Mouse (Mus musculus): ENCODE data around the gene Pcdh9.

Gene Pcdh9

DNA sequence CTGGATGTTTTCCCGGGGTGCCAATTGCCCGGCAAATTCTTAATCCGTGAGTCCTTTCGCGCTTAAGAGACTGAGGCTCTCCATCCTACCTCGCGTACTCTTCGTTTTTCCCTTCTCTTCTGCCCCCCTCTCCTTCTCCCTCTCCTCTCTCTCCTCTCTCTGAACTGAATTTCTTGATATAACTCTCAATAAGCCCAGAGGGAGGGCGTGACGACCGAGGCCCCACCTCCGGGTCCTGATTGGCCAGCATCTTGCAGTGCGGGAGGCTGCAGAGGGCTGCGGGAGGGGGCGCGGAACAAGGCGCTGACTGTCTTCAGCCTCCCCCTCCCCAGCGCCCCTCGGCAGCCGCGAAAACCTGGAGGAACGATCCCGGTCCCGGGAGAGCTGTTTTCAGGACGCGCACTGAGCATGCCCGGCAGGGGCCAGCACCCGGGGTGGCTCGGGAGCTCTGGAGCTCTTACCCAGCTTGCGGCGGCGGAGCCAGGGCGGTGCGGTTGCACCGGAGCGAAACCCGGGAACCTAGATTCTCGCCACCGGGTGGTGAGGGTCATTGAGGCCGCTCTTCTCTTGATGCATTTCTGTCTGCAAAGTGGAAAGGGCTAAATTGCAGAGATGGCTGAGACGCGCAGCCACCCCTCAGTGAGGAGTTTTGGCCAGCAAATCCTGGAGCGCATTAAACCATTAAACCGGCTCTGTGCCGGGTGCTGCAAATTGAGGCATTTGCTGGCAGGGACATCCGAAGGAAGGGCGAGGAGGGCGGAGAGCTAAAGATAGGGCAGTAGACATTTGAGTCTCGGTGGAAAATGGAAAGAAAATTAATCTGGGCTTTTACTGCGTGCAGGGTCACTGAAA is at the start of gene Pcdh9:
Pcdh9 (minus strand) TSS at position 161 of the 852 bp plus-strand sequence.
- ATAC-seq (ENCODE audit: low TSS enrichment): peak; percentile 79

DNA sequence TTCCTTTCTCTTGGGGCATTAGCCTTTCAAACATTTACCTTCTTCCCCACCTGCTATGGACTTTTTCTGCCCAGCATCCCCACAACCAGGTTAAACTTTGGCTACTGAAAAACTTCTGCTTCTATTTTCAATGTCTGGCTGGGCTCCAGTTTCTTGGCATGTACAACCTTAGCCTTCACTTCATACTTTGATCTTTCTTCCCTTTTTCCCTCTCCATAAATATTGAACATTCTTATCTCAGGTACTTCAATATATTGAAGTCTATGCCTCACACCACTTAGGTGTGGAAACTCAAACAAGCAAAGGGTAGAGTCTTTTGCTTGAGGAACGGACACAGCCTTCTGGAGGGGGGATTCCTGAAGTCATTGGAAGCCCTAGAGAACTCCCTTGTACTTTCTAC is 16.4 kb upstream of the Pcdh9 start:
- no peak for ATAC-seq (ENCODE audit: low TSS enrichment)

DNA sequence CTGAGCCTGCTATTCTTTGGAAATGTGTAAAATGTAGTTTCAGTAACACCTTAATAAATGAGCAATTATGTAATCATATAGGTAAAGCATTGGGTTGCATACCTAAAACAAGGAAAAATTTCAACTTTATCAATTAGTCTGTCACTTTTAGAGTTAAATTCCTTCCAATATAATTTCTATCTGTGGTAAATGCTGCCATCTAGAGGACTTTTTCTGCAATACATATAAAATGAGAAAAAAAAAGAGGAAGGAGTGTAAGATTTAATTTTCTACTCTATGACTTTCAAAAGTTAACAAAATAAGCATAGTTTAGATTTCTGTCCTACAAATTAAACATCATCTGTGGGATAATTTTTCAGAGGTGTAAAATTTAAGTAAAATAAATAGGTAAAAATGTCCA is 8.1 kb upstream of the Pcdh9 start:
- ATAC-seq (ENCODE audit: low TSS enrichment): no peak

DNA sequence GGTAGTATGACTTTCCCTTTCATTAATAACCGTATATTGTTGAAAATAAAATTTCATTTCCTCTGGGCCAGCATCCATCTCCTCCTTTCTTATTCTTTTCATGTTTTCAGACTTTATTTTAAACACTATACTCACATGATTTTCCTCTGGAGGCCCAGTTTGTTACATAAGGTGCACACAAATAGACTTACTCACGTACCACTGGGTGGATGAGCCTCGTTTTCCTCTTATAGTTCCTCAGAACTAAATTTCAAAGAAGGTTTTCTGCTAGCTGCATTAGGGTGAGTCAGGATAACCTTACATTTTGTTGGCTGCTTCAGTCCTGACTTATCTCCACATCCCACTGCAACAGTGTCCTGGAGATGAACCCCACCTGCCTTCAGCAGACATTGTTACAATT is 4.7 kb upstream of the Pcdh9 start:
- ATAC-seq (ENCODE audit: low TSS enrichment): peak; percentile 41

DNA sequence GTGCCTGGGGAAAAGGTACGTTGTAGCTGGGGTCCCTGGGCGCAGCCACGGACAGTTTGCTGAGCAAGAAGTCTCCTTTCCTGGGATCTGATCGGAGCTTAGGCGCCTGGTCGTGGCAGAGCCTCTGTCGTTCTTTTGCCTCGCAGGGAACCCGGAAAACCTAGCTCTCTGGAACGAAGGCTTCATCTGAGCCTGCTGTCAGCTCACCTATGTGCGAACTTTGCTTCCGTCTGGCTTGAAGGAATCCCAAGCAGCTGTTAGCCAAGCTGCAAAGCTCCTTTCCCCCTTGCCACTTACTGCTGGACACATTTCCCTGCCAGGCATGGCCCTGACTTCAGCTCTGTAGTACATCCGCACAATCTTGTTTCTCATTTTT is 880 bp upstream of the Pcdh9 start:
- ATAC-seq (ENCODE audit: low TSS enrichment): peak; percentile 14

DNA sequence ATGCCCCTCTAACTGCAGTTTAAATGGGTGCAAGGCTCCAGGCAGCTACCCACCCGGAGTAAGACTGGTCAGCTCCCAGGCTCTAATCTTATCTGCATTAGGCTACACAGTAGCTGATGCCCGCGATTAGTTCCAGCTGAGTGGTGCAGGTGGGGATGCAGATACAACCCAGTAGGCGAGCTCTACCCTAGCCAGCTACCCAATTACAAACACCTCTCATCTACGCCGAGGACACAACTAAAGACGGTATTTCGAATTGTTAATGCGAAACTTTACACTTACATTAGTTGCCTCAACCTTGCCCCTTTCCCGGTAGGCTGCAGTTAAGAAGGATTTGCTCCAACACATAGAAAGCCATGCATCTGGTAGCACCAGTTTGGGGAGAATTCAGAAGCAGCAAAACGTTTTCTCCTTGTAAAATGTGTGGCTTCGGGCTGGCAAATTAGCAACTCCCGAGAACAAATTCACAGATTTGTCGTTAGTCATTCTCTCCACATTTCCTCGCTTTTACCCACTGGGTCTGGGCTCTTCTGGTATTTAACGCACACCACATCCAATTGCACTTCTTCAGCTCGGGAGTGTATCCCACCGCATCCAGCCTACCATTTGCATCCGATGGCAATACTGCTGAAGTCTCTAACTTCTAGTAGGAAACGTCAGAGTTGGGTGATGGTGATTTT is 500 bp downstream of the Pcdh9 start:
- peak; percentile 21 for ATAC-seq (ENCODE audit: low TSS enrichment)

DNA sequence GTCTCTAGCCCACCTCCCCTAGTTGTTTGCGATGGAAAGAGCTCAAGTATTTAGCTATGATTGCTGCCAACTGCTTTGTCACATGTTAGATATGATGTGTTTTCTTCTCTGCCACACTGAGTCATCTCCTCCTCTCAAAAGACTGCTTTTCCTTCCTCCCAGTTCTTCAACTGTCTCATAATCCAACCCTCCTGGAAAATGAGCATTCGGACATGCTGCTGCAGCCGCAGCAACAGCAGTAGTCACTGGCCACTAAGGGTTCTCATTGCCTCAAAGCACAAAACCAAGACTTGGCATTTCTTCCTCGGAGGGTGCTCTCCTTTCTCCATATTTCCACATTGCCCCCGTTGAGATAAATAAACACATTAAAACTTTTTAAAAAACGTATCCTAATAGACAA is 1.2 kb downstream of the Pcdh9 start:
- 0 out of 2 replicates have a peak, but pooled peaks have one; percentile 10 for ATAC-seq (ENCODE audit: low TSS enrichment)

DNA sequence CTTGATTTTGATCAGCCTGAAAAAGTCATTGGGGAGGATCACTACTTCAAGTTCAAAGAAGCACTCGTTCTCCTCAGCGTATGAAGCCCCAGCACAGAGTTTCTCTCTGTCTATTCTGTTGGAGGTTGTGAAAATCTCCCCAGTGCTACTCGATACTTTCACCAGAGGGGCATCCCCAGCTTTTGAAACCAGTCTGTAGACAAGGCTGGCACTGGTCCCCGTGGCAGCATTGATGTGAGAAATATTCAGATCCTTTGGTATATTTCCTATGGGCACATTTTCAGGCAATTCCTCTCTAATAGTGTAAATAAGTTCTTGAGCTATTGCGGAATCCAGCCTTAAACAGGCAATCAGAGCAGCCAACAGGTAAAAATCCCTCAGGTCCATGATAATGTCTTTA is 2.1 kb downstream of the Pcdh9 start:
- no peak for ATAC-seq (ENCODE audit: low TSS enrichment)

DNA sequence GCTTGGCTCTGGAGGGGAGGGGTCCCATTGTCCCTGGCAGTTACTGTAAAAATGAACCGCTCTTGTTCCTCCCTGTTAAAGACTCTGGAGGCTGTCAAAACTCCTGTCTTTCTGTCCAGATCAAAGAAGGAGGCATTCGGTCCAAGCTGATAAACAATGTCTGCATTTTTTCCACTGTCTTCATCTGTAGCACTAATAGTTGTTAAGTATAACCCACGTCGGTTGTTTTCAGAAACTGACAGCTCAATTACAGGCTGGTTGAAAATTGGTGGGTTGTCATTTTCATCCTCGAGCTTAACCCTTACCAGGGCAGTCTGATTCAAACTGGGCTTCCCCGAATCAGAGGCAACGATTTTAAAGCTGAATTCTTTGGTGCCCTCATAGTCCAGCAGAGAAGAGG is 3.4 kb downstream of the Pcdh9 start:
- ATAC-seq (ENCODE audit: low TSS enrichment): no peak

DNA sequence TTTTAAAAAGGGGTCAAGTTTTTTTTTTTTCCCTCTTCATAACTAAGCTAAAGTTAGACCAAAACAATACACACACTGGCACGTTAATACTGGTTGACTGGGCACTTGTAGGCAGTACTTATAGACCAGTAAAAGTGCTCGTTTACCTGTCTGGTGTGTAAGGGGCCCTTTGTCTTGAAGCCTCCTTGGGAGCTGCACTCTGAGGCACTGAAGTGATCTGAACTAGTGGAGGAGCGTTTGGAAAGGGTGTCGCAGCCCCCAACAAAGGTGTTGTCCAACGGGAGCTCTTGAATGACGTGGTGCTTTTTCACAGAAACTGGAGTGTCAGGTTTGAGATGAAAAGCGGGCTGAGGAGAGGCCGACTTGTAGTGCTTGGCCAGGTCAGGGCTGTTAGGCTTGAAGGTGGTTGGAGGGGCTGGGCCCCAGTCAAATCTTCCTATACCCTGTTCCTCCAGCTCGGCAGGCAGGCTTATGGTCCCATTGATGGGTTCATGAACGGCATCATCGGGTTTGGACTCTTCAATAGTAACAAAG is 4.9 kb downstream of the Pcdh9 start:
- no peak for ATAC-seq (ENCODE audit: low TSS enrichment)

DNA sequence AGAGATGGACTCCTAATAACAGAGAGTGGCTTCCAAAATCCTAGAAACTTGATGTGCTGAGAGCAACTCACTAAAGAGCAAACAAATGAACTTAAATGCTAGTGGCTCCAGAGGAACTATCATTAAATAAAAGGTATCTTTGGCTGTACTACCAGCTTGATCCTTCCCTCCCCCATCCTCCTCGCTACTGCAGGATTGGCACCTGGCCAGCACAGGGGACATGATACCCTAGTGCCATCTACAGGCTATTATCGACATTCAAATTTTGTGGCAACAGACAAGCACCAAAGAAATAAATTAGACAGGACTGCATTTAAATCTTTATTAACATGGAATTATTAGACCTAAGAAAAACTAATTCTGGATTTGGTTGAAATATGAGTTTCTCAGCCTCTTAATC is 6.0 kb downstream of the Pcdh9 start:
- 0 out of 2 replicates have a peak, but pooled peaks have one; percentile 14 for ATAC-seq (ENCODE audit: low TSS enrichment)

DNA sequence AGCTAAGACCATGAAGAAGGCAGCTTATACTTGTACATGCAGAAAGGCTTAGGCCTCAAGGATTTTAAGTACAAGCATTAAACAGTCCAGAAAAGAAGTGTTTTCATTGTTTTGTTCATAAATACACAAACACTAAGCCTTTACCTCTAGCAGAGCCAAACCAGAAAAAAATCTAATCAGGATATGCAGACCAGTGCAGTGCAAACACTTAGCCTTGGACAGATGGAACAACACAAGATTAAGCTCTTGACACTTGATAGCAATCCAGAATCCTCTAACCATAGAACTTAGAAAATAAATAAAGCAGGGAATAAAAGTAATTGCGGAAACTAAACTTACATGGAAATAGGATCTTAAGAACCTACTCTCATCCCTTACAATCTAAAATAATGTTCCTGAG is 10.4 kb downstream of the Pcdh9 start:
- no peak for ATAC-seq (ENCODE audit: low TSS enrichment)

DNA sequence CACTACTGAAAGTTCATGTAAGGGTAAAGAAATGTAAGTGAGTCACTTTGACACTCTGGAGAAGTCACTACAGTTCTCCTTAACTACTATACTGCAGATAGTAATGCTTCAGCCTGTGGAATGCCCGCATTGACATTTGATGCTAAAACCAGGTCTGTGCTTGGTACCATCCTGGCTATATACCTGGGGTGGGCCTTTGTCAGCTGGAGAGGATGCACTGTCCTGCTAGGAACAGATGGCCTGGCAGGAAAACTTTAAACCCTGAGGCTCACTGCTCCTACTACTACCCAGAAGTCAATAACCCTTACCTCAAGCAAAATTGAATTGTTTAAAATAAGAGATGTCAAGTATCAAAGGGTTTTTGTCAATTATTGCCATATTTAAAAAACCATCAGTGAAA is 14.5 kb downstream of the Pcdh9 start:
- ATAC-seq (ENCODE audit: low TSS enrichment): no peak

DNA sequence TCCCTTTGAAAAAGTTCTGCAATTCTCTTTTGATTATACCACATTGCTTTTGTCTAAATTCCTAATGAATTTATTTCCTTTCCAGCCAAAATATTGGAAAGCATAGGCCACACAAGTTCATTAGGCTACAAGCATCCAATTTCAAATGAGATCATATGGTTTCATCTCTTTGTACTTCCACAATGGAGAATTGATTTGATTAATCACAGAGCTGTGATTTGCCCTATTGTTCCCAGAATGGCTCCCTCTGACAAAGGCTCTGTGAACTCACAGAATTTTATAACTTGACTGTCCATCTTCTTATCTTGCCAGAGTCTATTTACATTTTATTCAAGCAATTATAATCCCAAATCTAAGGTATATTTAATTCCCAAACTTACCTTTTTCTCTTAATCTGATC is 22.3 kb downstream of the Pcdh9 start:
- no peak for ATAC-seq (ENCODE audit: low TSS enrichment)

DNA sequence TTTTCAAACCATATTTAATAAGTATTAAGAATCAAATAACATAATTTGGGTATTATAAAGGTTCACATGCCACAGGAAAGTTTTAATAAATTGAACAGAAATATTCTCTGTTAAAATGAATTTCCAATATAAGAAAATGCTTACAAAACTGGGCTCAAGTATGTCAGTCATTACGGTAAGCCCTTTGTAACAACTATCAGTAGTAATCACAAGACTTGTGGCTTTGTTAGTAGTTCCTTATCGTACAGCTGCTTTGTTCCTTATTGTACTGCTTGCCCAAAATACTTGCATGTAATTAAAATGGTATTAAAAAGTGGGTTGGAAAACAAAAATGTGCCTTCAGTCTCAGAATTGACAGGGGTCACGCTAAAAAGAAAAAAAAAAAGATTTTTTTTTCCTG is 32.4 kb downstream of the Pcdh9 start:
- no peak for ATAC-seq (ENCODE audit: low TSS enrichment)

DNA sequence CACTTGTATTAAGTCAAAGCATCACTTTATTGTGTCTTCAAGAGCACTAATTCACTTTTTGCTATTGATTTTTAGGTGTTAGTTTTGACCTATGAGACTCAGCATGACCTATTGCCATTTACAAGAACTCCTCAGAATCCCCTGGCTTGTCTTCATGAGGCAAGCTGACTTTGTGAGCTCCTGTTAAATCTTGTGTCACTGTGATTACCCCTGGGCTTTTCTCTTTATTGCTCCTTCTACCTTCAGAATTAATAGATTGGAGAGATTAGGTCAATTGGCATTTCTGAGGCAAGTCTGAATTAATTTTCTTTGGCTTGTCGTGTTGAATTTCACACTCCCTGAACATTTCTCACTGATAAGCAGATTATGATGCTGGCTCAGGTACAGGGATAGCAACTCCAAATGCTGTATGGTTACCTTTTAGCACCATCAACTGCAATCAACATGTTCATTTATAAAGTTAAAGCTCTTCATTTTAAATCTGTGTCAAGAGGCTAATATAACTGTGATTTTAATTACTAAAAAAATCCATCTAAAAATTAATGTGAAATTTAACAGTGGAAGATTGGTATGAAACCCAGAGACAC is 44.3 kb downstream of the Pcdh9 start:
- ATAC-seq (ENCODE audit: low TSS enrichment): no peak

DNA sequence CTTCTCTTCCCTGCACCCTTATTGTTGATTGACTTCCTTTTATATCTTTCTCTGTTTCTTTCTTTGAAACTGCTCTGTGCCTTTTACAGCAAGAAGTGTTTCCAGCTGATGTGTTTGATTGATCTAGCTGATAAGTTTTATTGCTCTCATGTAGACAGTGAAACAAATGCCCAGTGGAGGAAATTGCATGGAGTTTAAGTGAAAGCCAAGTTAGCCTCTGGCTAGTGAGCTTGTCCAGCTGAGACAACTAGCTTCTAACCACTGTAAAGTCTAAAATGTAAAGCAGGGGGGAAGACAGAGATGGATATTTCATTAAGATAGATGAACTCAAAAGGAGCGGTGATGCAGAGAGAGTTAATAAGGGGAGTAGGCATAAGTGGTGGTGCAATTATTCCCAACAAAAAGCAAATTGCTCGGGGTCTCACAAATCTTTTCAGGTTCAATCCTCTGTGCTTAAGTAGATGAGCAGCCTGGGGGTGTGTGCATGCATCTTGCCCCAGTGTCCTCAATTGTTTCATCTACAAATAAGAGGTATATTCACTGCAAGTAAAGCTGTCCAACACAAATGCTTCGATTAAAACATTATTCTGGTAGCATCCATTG is 47.7 kb downstream of the Pcdh9 start:
- no peak for ATAC-seq (ENCODE audit: low TSS enrichment)

DNA sequence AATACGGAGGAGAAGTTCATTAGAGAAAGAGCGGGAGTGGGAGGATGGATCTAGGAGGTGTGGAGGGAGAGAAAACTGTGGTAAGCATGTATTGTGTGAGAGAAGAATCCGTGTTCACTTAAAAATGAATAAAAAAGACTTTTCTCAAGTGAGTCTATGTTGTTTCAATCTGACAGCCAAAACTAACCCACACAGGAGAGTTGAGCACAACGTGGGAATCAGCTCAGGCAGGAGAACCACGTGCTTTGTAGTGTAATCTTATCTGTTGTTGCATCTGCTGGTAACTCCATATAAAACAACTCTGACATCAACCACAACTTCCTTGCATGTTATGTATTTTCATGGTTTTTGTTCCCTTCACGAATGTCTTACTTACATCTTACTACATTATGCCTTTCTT is 58.0 kb downstream of the Pcdh9 start:
- peak; percentile 83 for ATAC-seq (ENCODE audit: low TSS enrichment)

DNA sequence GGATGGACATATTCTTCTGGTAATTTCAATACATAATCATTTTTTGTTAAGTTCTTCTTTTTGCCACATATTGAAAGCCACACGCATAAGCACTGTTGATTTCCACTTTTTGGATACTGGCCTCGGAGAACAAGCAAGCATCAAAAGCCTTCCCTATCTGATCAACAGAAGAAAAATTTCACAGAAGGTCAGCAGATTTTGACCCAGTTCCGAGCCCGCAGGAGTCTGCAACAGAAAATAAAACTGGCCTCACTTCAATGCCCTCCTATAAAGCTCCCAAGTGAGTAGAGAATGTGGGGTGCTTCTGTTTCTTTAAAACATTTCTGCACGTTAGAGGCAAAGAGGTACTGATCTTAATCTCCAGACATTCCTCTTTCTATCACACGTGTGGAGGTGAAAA is 63.3 kb downstream of the Pcdh9 start:
- no peak for ATAC-seq (ENCODE audit: low TSS enrichment)

DNA sequence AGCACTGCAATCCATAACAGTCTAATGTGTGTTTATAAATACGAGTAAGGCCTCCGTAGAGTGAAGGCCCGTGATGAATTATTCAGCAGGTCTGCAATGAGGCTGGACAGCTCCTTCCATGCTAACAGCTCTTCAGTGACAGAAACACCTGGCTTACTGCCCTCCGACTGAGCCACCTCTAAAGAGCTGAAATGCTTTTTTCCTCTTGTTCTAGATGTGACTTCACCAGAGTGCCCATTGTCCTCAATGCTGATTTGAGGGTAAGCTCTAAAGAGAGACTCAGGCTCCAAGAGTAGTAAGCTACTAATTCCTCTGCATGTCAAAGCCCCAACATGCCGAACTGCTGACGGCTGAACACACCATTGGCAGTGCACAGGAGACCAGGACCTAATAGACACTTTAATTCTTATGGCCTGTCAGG is 64.4 kb downstream of the Pcdh9 start:
- ATAC-seq (ENCODE audit: low TSS enrichment): peak; percentile 72

DNA sequence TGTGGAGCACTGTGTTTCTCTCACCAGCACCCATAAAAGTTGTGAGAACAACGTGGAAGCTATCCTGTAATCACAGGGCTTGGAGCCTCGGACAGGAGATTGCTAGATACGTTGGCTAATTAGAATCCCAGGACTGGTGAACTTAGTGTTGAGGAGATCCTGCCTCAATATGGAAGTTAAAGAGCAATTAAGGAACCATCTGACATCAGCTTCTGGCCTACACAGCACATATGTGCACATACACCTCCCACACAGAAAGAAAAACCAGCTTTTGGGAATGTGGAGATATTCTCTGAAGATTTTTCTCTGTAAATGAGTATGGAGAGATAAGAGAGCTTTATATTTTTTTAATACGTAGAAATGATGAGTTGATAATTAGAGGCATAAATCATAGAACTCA is 71.6 kb downstream of the Pcdh9 start:
- ATAC-seq (ENCODE audit: low TSS enrichment): peak; percentile 68

DNA sequence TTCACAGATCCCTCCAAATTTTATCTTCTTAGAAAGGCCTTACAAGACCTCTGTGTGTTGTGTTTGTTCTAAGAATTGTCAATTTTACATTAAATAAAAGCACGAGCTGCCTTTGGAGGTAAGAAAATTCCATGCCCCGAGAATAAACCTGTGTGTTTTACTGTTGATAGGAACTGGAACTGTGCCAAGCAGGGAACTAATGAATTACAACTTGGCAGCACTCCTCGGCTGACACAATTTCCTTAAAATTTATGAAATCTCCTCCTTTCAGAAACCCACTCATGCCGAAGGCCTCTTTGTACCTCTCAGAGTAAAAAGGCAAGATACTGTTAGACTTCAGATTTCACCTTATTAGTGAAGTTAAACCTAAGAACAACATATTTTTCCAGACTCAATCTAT is 72.9 kb downstream of the Pcdh9 start:
- ATAC-seq (ENCODE audit: low TSS enrichment): no peak
